Mouse (Mus musculus): ENCODE data around the gene Col20a1.

Gene Col20a1

GRCm38 (mm10) chr2:180994360-180994759 is 8.0 kb downstream of the Col20a1 start:
- no peak for DNase-seq (ENCODE audit: low spot score)

GRCm38 (mm10) chr2:180995457-180995856 is 9.1 kb downstream of the Col20a1 start:
- DNase-seq (ENCODE audit: low spot score) = no peak

- DNase-seq (ENCODE audit: low spot score) = peak; percentile 12
Observed at GRCm38 (mm10) chr2:180996436-180996835, 10.1 kb downstream of the Col20a1 start.

GRCm38 (mm10) chr2:180996905-180997304 is 10.6 kb downstream of the Col20a1 start:
- DNase-seq (ENCODE audit: low spot score) = no peak

GRCm38 (mm10) chr2:181007054-181007453 is 20.7 kb downstream of the Col20a1 start:
- DNase-seq (ENCODE audit: low spot score) = no peak

- DNase-seq (ENCODE audit: low spot score) = no peak
Observed at GRCm38 (mm10) chr2:181008339-181008738, 22.0 kb downstream of the Col20a1 start.

- no peak for DNase-seq (ENCODE audit: low spot score)
Observed at GRCm38 (mm10) chr2:181031406-181031934, 45.1 kb downstream of the Col20a1 start.

GRCm38 (mm10) chr2:181032407-181032806 is 46.1 kb downstream of the Col20a1 start:
- no peak for DNase-seq (ENCODE audit: low spot score)

- DNase-seq (ENCODE audit: low spot score) = no peak
Observed at GRCm38 (mm10) chr2:181033310-181033709, 47.0 kb downstream of the Col20a1 start.

GRCm38 (mm10) chr2:181035186-181035585 is 48.9 kb downstream of the Col20a1 start:
- DNase-seq (ENCODE audit: low spot score) = no peak

GRCm38 (mm10) chr2:181036561-181036960 is 50.2 kb downstream of the Col20a1 start:
- DNase-seq (ENCODE audit: low spot score) = no peak

GRCm38 (mm10) chr2:181038644-181039355 is 52.5 kb downstream of the Col20a1 start:
- DNase-seq (ENCODE audit: low spot score) = peak; percentile 9

GRCm38 (mm10) chr2:181039356-181039680 is 53.0 kb downstream of the Col20a1 start:
- no peak for DNase-seq (ENCODE audit: low spot score)

GRCm38 (mm10) chr2:181041941-181042340 is 55.6 kb downstream of the Col20a1 start:
- DNase-seq (ENCODE audit: low spot score) = no peak

GRCm38 (mm10) chr2:181042376-181042775 is 56.0 kb downstream of the Col20a1 start:
- DNase-seq (ENCODE audit: low spot score) = no peak

- no peak for DNase-seq (ENCODE audit: low spot score)
Observed at GRCm38 (mm10) chr2:181043437-181043836, 57.1 kb downstream of the Col20a1 start, which contains the start of gene Chrna4. Gene Chrna4 (minus strand): TSS chr2:181043546.

- no peak for DNase-seq (ENCODE audit: low spot score)
Observed at GRCm38 (mm10) chr2:181044001-181044400, 57.7 kb downstream of the Col20a1 start.

GRCm38 (mm10) chr2:181048252-181048945 is 62.1 kb downstream of the Col20a1 start:
- no peak for DNase-seq (ENCODE audit: low spot score)

GRCm38 (mm10) chr2:181048986-181049385 is 62.7 kb downstream of the Col20a1 start:
- DNase-seq (ENCODE audit: low spot score) = no peak

GRCm38 (mm10) chr2:181052171-181052570 is 65.8 kb downstream of the Col20a1 start:
- no peak for DNase-seq (ENCODE audit: low spot score)

- DNase-seq (ENCODE audit: low spot score) = no peak
Observed at GRCm38 (mm10) chr2:181057341-181057740, 71.0 kb downstream of the Col20a1 start.

GRCm38 (mm10) chr2:181058193-181058592 is 71.9 kb downstream of the Col20a1 start:
- no peak for DNase-seq (ENCODE audit: low spot score)

- peak; percentile 75 for DNase-seq (ENCODE audit: low spot score)
Observed at GRCm38 (mm10) chr2:181060127-181060526, 73.8 kb downstream of the Col20a1 start.

All from urinary bladder, postnatal 25 days (tissue).